Mouse (Mus musculus) heart, embryonic 16.5 days (tissue): ENCODE data around the gene Dus2. TPM values are rescaled to one million over a fixed set of nuclear protein-coding genes. Genes with fewer than 3 reads are reported as not detected.
A peak's percentile ranks its signal among the peaks of the same experiment; 100 is the strongest.

Experiments
- ATAC-seq: fragments of 200-750 bp; cut with Nextera tagmentation; replicated peaks from 2 replicates; pipeline ENCODE4 v1.8.0; 2017; ENCODE audit warnings: moderate number of reproducible peaks; ENCODE audit not compliant: insufficient read depth, low FRiP score; ENCODE audit errors: extremely low read depth
- H3K27ac ChIP-seq: fragments of 300-500 bp; sonication (generic); 2 replicates; pipeline ENCODE4 v1.5.1; 2014; ENCODE audit warnings: mild to moderate bottlenecking, low read length, control low read depth, moderate library complexity
- H3K27me3 ChIP-seq: fragments of 300-500 bp; sonication (generic); 2 replicates; pipeline ENCODE4 v1.6.1; 2014; ENCODE audit warnings: low read length, mixed read lengths; ENCODE audit not compliant: control insufficient read depth, insufficient read depth
- H3K36me3 ChIP-seq: fragments of 300-500 bp; sonication (generic); 2 replicates; pipeline ENCODE4 v1.6.1; 2014; ENCODE audit not compliant: control insufficient read depth, insufficient read depth
- H3K4me1 ChIP-seq: fragments of 300-500 bp; sonication (generic); 2 replicates; pipeline ENCODE4 v1.6.1; 2014; ENCODE audit warnings: low read length, mixed read lengths; ENCODE audit not compliant: control insufficient read depth, insufficient read depth
- H3K4me2 ChIP-seq: fragments of 300-500 bp; sonication (generic); 2 replicates; pipeline ENCODE4 v1.6.1; 2014; ENCODE audit warnings: low read depth, mild to moderate bottlenecking, control low read depth, low read length
- H3K4me3 ChIP-seq: fragments of 300-500 bp; sonication (generic); 2 replicates; pipeline ENCODE4 v1.5.1; 2014; ENCODE audit warnings: mild to moderate bottlenecking, control low read depth, low read length
- H3K9ac ChIP-seq: fragments of 300-500 bp; sonication (generic); 2 replicates; pipeline ENCODE4 v1.6.1; 2014; ENCODE audit warnings: low read length, control low read depth
- H3K9me3 ChIP-seq: fragments of 300-500 bp; sonication (generic); replicated peaks from 2 replicates; pipeline ENCODE4 v1.6.1; 2016; ENCODE audit warnings: low read length; ENCODE audit not compliant: control insufficient read depth
- WGBS: fragments of 180-500 bp; shearing (Covaris S2); extraction: QIAGEN DNeasy Blood & Tissue Kit; methylation state at CpG from one replicate; pipeline ENCODE4 v1.1.7; 2014; 5-methylcytosine and 5-hydroxymethylcytosine counted together
- polyA plus RNA-seq: library from polyadenylated mRNA; unstranded; fragments of >200 nt; fragmentation: Nextera tagmentation; extraction: Ambion mirVana; gene quantifications from 2 replicates; pipeline ENCODE4 v1.2.1, GENCODE M21; 2015

Dus2 gene
- polyA plus RNA-seq, 1 experiment from 2014 or later, result 14.4 TPM

DNA sequence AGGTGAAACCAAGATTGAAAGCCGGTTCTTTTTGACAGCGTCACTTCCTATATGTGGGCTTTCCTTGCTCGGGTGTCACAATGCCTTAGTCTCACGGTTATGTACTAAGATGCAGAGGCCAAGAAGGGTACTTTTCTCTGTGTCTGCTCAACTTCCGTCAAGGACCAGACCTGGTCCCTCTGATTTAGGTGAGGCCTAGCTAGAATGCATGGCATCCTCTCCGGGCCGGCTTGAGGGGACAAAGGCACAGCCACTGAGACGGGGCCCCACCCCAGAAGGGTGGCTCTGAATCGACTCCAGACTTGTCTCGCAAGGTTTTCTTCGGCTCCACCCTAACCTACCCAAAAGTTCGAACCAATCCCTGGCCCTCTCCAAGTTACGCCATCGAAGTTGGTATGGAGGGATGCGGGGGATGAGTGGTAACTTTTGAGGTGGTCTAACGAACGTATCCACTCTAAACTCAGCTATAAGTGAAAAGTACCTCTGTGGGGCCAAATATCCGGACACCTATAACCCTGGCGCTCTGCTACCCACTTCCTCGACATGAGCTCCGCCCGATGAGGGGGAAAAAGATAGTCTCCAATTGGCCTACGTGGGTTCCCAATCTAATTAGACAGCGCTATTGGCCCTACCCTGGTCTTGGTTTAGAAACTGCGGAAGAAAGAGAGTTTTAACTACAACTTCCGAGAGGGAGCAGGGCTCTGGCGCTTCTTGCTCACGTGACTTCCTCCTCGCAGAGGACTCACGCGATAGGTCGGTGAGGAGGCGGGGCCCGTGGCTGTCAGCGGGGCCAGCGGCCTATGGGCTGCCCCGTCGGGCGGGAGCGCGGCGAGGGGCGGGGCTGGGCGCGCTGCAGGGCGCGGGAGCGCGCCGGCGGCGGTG, 67.8 kb downstream of the Dus2 start, which contains the start of gene Nfatc3:
Nfatc3 (plus strand) TSS at position 110 of the 882 bp plus-strand sequence.
- H3K4me3 ChIP-seq, result peak within 1 kb of the TSS; percentile 97
- peak within 1 kb of the TSS; percentile 98 for H3K9ac ChIP-seq
- peak within 1 kb of the TSS; percentile 98 for H3K27ac ChIP-seq
- H3K4me2 ChIP-seq, result peak within 1 kb of the TSS; percentile 94
- H3K36me3 ChIP-seq, result no peaks in the 10 kb centered on the region
- H3K4me1 ChIP-seq, result peaks cover 22% of the 10 kb centered on the region
- H3K27me3 ChIP-seq, result no peaks in the 10 kb centered on the region
- ATAC-seq, result peak; percentile 97
- under 1% methylated on average over 52 of the region's 52 CpGs for WGBS
- no peaks in the 10 kb centered on the region for H3K9me3 ChIP-seq

DNA sequence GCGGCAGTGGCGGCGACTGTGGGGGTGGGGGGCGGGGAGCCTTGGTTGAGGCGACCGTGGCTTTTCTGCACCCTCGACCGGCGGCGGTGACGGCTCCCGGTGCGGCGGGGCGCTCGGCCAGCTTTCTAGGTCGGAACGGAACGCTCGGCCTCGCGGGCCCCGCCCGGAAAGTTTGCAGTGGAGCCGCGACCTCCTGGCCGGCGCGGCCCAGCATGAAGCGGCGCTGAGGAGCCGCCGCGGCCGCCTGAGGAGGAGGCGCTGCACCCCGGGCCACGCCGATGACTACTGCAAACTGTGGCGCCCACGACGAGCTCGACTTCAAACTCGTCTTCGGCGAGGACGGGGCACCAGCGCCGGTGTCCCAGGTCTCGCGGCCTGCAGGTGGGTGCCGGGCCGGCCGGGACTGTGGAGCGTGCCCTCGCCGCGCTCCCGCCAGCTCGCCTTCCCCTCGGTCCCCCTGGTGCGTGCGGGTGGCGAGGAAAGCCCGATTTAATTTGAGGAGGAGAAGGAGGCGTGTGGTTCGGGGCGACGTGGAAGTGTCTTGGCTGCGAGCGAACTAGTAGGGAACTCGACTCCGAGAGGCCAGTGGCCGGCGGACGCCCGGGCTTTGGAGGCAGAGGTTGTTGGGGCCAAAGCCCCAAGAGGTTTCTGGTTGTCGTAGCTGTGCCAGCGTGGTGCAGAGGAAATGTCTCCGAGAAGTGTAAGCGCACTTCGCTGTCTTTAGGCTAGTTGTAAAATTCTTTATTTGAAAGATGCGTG, 68.7 kb downstream of the Dus2 start:
- peak; percentile 72 for ATAC-seq
- Histone ChIP-seq H3K4me2 (peak overlapping the region; percentile 72), H3K4me3 (peak overlapping the region; percentile 97), H3K36me3 (no peaks in the 10 kb centered on the region), H3K4me1 (peaks cover 22% of the 10 kb centered on the region), H3K9me3 (no peaks in the 10 kb centered on the region), H3K9ac (peak overlapping the region; percentile 98), H3K27ac (peak overlapping the region; percentile 98), H3K27me3 (no peaks in the 10 kb centered on the region)
- under 1% methylated on average over 81 of the region's 83 CpGs for WGBS

DNA sequence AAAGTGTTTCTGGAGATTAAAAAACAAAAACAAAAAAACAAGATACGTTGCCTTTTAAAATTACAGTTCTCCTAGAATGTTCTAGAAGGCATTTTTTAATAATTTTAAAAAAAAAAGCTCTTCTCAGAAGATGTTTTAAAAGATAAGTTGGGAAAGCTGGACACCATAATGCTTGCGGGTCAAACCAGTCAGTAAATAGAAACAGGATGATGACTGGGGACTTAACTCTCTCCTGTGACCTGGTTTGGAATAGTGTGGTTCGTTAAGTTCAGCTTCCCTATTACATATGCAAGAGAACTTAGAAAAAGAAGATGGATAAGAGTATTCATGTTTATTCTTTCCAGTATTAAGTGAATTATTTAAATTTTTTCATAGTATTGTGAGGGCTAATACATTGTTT, 69.4 kb downstream of the Dus2 start:
- peak overlapping the region; percentile 98 for H3K9ac ChIP-seq
- no peaks in the 10 kb centered on the region for H3K36me3 ChIP-seq
- H3K27ac ChIP-seq, result no peak overlapping the region
- peaks cover 22% of the 10 kb centered on the region for H3K4me1 ChIP-seq
- ATAC-seq, result no peak
- H3K4me3 ChIP-seq, result peak overlapping the region; percentile 97
- peak overlapping the region; percentile 72 for H3K4me2 ChIP-seq
- no peaks in the 10 kb centered on the region for H3K9me3 ChIP-seq
- 4% methylated on average over 3 of the region's 3 CpGs for WGBS
- H3K27me3 ChIP-seq, result no peaks in the 10 kb centered on the region

DNA sequence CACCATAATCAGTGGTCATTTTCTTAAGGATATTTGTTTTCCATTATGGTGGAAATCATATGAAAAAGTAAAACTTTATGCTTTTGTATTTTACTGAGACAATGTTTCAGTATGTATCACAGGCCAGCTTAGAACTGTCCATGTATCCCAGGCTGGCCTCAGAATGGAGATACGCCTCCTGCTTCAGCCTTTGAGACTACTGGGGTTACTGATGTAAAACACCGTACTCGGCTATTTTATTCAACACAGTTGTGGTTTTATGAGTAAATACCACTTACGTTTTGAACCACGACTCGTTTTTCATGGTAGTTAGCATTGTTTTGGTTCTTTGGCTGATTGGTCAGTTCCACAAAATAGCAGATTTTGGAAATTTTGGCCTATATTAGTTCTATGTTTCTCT, 70.5 kb downstream of the Dus2 start:
- H3K27me3 ChIP-seq, result no peaks in the 10 kb centered on the region
- ATAC-seq, result no peak
- no peaks in the 10 kb centered on the region for H3K36me3 ChIP-seq
- peak overlapping the region; percentile 97; the same call in 1 of the 2 replicates for H3K4me3 ChIP-seq
- H3K9ac ChIP-seq, result no peak overlapping the region
- no peaks in the 10 kb centered on the region for H3K9me3 ChIP-seq
- WGBS, result 84% methylated on average over 6 of the region's 6 CpGs
- H3K4me1 ChIP-seq, result peaks cover 22% of the 10 kb centered on the region
- H3K27ac ChIP-seq, result no peak overlapping the region
- peak overlapping the region; percentile 72 for H3K4me2 ChIP-seq

DNA sequence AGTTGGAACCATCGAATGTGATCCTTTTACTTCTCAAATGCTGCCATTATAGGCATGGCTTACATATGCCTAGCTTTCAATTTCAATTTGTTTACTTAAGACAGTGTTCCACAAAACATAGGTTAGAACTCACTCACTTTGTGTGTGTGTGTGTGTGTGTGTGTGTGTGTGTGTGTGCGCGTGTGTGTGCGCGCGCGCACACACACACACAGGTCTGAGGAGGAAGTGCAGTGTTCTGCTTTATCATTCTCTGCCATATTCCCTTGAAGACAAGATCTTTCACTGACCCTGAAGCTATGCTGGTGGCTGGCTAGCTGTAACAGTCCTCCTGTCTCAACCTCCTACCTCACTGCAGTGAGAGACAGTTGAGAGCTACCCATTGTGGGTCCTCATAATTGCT, 71.9 kb downstream of the Dus2 start:
- H3K4me2 ChIP-seq, result no peak overlapping the region
- H3K4me3 ChIP-seq, result no peak overlapping the region
- WGBS, result 94% methylated on average over 7 of the region's 7 CpGs
- H3K4me1 ChIP-seq, result peaks cover 22% of the 10 kb centered on the region
- no peaks in the 10 kb centered on the region for H3K9me3 ChIP-seq
- H3K36me3 ChIP-seq, result no peaks in the 10 kb centered on the region
- H3K27me3 ChIP-seq, result no peaks in the 10 kb centered on the region
- ATAC-seq, result no peak
- no peak overlapping the region for H3K9ac ChIP-seq
- no peak overlapping the region for H3K27ac ChIP-seq

DNA sequence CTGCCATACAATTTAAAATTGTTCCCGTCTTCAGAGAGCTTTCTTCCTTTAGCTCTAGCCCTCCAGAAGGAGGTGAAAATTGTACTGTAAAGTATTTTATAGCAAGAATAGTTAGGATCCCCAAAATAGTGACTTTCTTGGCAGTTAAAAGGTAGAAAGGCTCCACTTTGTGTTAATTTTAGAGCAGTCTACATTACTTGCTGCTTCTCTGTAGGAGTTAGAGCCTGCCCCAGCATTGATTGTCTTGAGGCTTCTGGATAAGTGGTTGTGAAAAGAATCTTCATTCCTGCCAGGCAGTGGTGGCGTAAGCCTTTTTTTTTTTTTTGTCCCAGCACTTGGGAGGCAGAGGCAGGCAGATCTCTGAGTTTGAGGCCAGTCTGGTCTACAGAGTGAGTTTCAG, 75.6 kb downstream of the Dus2 start:
- peaks cover 4% of the 10 kb centered on the region; the same call in 1 of the 2 replicates for H3K4me1 ChIP-seq
- no peak overlapping the region for H3K4me3 ChIP-seq
- no peaks in the 10 kb centered on the region for H3K9me3 ChIP-seq
- no peak overlapping the region for H3K9ac ChIP-seq
- WGBS, result 95% methylated on average over 2 of the region's 2 CpGs
- no peak for ATAC-seq
- H3K27me3 ChIP-seq, result no peaks in the 10 kb centered on the region
- no peaks in the 10 kb centered on the region for H3K36me3 ChIP-seq
- H3K4me2 ChIP-seq, result no peak overlapping the region
- H3K27ac ChIP-seq, result no peak overlapping the region

DNA sequence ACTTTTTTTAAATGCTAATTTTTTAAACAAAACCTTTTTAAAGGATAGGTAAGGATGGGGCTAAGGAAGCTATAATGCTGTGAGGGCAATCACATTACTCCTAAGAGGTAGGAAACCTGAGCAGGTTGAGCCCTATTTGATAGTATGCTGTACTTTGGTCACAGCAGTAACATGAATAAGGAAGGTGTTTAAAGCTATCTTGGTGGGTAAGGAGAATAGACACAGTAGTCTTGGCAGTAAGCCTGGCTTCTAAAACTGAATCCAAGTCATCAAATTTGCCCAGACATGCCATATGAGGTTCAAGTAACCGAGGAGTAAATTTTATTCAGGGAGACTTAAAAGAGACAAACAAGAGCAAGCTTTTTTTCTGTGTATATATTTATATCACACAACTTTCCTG, 78.4 kb downstream of the Dus2 start:
- Histone ChIP-seq H3K4me3 (no peak overlapping the region), H3K4me1 (peaks cover under 1% of the 10 kb centered on the region; the same call in 1 of the 2 replicates), H3K9ac (no peak overlapping the region), H3K36me3 (no peaks in the 10 kb centered on the region), H3K9me3 (no peaks in the 10 kb centered on the region), H3K27ac (no peak overlapping the region), H3K4me2 (no peak overlapping the region), H3K27me3 (no peaks in the 10 kb centered on the region)
- 38% methylated on average over 1 of the region's 1 CpGs for WGBS
- ATAC-seq, result no peak

DNA sequence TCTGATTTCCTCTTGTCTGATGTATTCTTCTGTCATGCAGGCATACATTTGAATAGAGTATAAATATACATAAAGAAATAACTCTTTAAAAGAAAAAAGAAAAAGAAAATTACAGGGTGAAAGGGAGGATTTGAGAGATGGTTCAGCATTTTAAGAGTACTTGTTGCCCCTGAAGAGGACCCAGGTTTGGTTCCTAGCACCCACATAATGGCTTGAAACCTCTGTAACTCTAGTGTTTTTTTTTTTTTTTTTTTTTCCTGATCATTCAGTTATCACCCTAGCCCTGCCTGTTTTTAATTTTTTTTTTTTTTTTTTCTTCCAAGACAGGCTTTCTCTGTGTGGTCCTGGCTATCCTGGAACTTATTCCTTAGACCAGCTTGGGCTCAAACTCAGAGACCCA, 81.0 kb downstream of the Dus2 start:
- no peak for ATAC-seq
- Histone ChIP-seq H3K27me3 (no peaks in the 10 kb centered on the region), H3K9me3 (no peaks in the 10 kb centered on the region), H3K9ac (no peak overlapping the region), H3K4me1 (peaks cover 10% of the 10 kb centered on the region), H3K27ac (no peak overlapping the region), H3K4me2 (no peak overlapping the region), H3K36me3 (no peaks in the 10 kb centered on the region), H3K4me3 (no peak overlapping the region)

DNA sequence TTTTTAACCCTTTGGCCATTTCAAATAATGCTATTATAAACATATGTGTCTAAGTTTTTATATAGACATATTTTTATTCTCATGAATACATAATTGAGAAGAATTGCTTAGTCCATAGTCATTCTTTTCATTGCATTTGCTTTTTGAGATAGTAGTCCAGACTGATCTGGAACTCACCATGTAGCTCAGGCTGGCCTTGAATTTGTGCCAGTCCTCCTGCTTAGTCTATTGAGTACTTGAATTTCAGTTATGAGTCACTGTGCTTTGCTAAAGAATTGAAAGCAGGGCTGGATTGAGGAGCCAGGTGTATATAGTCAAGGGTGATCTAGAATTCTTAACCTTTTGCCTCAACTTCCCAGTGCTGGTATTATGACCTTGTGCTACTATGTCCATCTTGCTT, 83.1 kb downstream of the Dus2 start:
- Histone ChIP-seq H3K4me1 (peaks cover 10% of the 10 kb centered on the region), H3K27ac (no peak overlapping the region), H3K4me3 (no peak overlapping the region), H3K36me3 (peaks cover 3% of the 10 kb centered on the region; the same call in 1 of the 2 replicates), H3K9ac (no peak overlapping the region), H3K4me2 (no peak overlapping the region), H3K27me3 (no peaks in the 10 kb centered on the region), H3K9me3 (no peaks in the 10 kb centered on the region)
- ATAC-seq, result no peak
